Mouse (Mus musculus): ENCODE results near the gene Soat1. TPM values are rescaled to one million over a fixed set of nuclear protein-coding genes. Genes with fewer than 3 reads are reported as not detected.

Gene Soat1
- polyA plus RNA-seq, 2 experiments, result 19.1 to 23.1 TPM

DNA sequence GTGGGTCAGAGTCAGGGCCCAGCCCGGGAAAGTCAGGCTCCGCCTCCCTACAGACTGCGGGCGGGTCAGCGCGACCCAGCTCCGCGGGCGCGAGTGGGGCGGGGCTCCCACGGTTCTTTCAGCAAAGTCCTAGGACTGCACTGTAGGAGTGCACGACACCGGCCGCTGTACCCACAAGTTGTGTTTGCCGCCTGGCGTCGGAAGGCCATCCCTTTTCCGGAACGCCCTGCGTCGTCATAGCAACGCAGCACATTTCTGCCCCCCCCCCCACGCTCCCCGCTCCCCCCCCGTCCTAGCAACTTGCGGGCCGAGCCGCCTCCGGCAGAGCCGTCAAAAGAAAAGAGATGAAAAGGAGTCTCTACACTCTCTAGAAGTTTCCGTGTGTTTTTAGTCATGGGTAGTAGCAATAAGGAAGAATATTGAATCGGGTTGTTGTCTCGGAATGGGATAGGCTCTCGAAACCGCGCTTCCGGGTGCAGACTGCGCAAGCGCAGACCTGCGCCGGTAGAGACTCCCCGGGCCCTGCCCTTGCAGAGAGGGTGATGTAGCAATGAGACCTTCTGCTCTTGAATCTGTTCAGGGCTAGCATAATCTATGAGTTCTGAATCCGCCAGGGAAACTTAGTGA lies 53.3 kb downstream of the Soat1 start, which contains the start of gene Axdnd1:
Gene Axdnd1, minus strand, starts transcription at position 489 of the 627 bp plus-strand sequence.
- Histone ChIP-seq H3K27ac (replicated peaks; ENCODE audit: low read depth, low read length) (peak within 1 kb of the TSS; percentile 52; the same call in 1 of the 2 replicates), H3K9me3 (ENCODE audit: control insufficient read depth, low read length) (no peaks in the 10 kb centered on the region), H3K4me3 (replicated peaks; ENCODE audit: low read length) (peak within 1 kb of the TSS; percentile 60), H3K27me3 (ENCODE audit: control insufficient read depth, insufficient read depth, low read length) (no peaks in the 10 kb centered on the region), H3K4me2 (replicated peaks; ENCODE audit: low read depth, low read length, severe bottlenecking) (peak within 1 kb of the TSS; percentile 55), H3K36me3 (ENCODE audit: control insufficient read depth, insufficient read depth, low read length) (no peaks in the 10 kb centered on the region), H3K9ac (ENCODE audit: low read depth, low read length, severe bottlenecking) (peak within 1 kb of the TSS; percentile 51), H3K4me1 (ENCODE audit: control insufficient read depth, insufficient read depth, low read length) (no peaks in the 10 kb centered on the region)
- TF ChIP-seq POLR2A (IDR thresholded peaks at IDR 0.05; ENCODE audit: borderline replicate concordance, extremely low read depth, insufficient read depth, insufficient read length), result 0 out of 2 replicates have a peak, but pooled peaks have one; percentile 16
- ATAC-seq (ENCODE audit: low FRiP score, low read depth) (peak; percentile 93), DNase-seq (ENCODE audit: low spot score) (peak; percentile 86)
- WGBS, result under 1% methylated on average over 44 of the region's 44 CpGs

DNA sequence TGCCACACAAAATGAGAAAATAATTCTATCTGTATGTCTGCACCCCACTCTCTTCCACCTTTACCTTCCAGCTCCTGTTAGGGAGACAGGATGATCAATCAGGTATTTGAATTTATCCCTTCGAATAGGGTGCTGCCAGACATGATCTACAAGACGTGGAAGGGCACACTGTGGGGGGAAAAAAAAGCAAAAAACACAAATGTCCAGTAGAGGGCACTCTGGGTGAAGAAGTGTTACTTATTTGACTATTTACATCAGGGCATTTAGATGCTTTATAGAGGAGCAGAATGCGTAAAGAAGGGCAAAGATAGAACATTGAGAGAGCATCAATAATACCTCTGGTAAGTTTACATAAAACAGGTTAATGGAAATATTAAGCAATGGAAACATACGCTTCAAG lies 56.0 kb downstream of the Soat1 start:
- Histone ChIP-seq H3K36me3 (ENCODE audit: control insufficient read depth, insufficient read depth, low read length) (no peaks in the 10 kb centered on the region), H3K27ac (replicated peaks; ENCODE audit: low read depth, low read length) (no peak overlapping the region), H3K4me3 (replicated peaks; ENCODE audit: low read length) (no peak overlapping the region), H3K9ac (ENCODE audit: low read depth, low read length, severe bottlenecking) (no peak overlapping the region), H3K9me3 (ENCODE audit: control insufficient read depth, low read length) (no peaks in the 10 kb centered on the region), H3K4me1 (ENCODE audit: control insufficient read depth, insufficient read depth, low read length) (no peaks in the 10 kb centered on the region), H3K27me3 (ENCODE audit: control insufficient read depth, insufficient read depth, low read length) (no peaks in the 10 kb centered on the region), H3K4me2 (replicated peaks; ENCODE audit: low read depth, low read length, severe bottlenecking) (no peak overlapping the region)
- no peak for ATAC-seq (ENCODE audit: low FRiP score, low read depth)
- DNase-seq (ENCODE audit: low spot score), result no peak
- TF ChIP-seq POLR2A (IDR thresholded peaks at IDR 0.05; ENCODE audit: borderline replicate concordance, extremely low read depth, insufficient read depth, insufficient read length), result no peak
- 61% methylated on average over 4 of the region's 4 CpGs for WGBS

DNA sequence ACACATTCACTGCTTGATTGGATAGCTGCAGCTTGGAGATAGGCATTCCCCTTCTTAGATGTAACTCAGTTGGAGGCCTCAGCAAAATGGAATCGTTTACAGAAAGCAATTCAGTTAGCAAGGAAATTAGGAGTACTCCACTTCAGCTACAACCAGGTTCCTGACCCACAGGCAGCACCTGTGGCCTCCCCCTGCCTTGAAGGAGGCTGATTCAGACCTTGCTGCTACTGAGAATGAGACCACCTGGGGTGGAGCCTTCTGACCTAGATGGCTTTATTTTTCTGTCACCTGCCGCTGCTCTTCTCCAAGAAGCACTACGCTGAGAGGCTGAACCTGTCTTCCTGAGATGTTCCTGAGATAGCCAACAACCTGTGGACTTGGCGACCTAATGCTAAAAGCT lies 65.6 kb downstream of the Soat1 start:
- ATAC-seq (ENCODE audit: low FRiP score, low read depth) (no peak), DNase-seq (ENCODE audit: low spot score) (no peak)
- Histone ChIP-seq H3K36me3 (ENCODE audit: control insufficient read depth, insufficient read depth, low read length) (no peaks in the 10 kb centered on the region), H3K27ac (replicated peaks; ENCODE audit: low read depth, low read length) (no peak overlapping the region), H3K27me3 (ENCODE audit: control insufficient read depth, insufficient read depth, low read length) (no peaks in the 10 kb centered on the region), H3K4me2 (replicated peaks; ENCODE audit: low read depth, low read length, severe bottlenecking) (no peak overlapping the region), H3K4me1 (ENCODE audit: control insufficient read depth, insufficient read depth, low read length) (no peaks in the 10 kb centered on the region), H3K9me3 (ENCODE audit: control insufficient read depth, low read length) (no peaks in the 10 kb centered on the region), H3K4me3 (replicated peaks; ENCODE audit: low read length) (no peak overlapping the region), H3K9ac (ENCODE audit: low read depth, low read length, severe bottlenecking) (no peak overlapping the region)
- no peak for TF ChIP-seq POLR2A (IDR thresholded peaks at IDR 0.05; ENCODE audit: borderline replicate concordance, extremely low read depth, insufficient read depth, insufficient read length)
- 55% methylated on average over 4 of the region's 4 CpGs for WGBS

DNA sequence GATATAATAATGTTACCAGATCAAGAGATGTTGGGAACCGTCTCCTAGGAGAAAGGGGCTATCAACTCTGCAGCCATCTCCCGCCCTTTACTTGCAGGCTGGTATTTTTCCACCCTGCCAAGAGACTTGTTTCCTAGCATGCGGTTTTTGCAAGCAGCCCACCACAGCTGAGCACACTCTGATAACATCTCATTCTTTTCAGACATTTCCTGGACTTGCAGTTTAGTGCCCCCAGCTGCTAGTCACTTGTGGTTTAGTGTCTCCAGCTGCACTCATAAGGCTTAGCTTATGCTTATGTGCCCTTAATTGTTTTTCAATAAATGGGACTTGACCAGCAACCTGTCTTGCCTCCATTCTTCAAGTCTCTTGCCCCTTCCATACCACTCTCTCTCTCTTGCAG lies 66.1 kb downstream of the Soat1 start:
- no peak for DNase-seq (ENCODE audit: low spot score)
- Histone ChIP-seq H3K4me3 (replicated peaks; ENCODE audit: low read length) (no peak overlapping the region), H3K36me3 (ENCODE audit: control insufficient read depth, insufficient read depth, low read length) (no peaks in the 10 kb centered on the region), H3K9ac (ENCODE audit: low read depth, low read length, severe bottlenecking) (no peak overlapping the region), H3K27me3 (ENCODE audit: control insufficient read depth, insufficient read depth, low read length) (no peaks in the 10 kb centered on the region), H3K4me2 (replicated peaks; ENCODE audit: low read depth, low read length, severe bottlenecking) (no peak overlapping the region), H3K9me3 (ENCODE audit: control insufficient read depth, low read length) (no peaks in the 10 kb centered on the region), H3K27ac (replicated peaks; ENCODE audit: low read depth, low read length) (no peak overlapping the region), H3K4me1 (ENCODE audit: control insufficient read depth, insufficient read depth, low read length) (no peaks in the 10 kb centered on the region)
- no peak for TF ChIP-seq POLR2A (IDR thresholded peaks at IDR 0.05; ENCODE audit: borderline replicate concordance, extremely low read depth, insufficient read depth, insufficient read length)
- WGBS, result 53% methylated on average over 3 of the region's 3 CpGs
- ATAC-seq (ENCODE audit: low FRiP score, low read depth), result no peak

DNA sequence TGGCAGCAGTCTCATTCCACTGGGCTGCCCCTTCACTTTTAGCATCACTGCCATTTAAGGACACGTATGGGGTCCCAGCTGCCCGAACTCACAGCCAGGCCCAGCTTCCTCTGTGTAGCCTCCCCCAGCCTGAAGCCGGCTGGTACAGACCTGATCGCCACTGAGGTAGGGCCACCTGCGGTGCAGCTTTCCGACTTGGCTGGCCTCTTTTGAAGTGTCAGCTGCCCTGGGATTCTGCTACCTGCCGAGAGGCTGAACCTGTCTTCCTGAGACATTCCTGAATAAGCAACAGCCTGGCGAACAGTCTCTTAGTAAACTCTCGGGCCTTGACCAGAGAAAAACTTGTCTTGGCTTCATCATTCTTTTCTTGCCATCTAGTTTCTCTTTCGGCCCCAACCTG lies 70.9 kb downstream of the Soat1 start:
- ATAC-seq (ENCODE audit: low FRiP score, low read depth) (no peak), DNase-seq (ENCODE audit: low spot score) (no peak)
- Histone ChIP-seq H3K36me3 (ENCODE audit: control insufficient read depth, insufficient read depth, low read length) (no peaks in the 10 kb centered on the region), H3K9ac (ENCODE audit: low read depth, low read length, severe bottlenecking) (no peak overlapping the region), H3K4me2 (replicated peaks; ENCODE audit: low read depth, low read length, severe bottlenecking) (no peak overlapping the region), H3K27me3 (ENCODE audit: control insufficient read depth, insufficient read depth, low read length) (no peaks in the 10 kb centered on the region), H3K4me3 (replicated peaks; ENCODE audit: low read length) (no peak overlapping the region), H3K27ac (replicated peaks; ENCODE audit: low read depth, low read length) (no peak overlapping the region), H3K4me1 (ENCODE audit: control insufficient read depth, insufficient read depth, low read length) (no peaks in the 10 kb centered on the region), H3K9me3 (ENCODE audit: control insufficient read depth, low read length) (no peaks in the 10 kb centered on the region)
- WGBS, result 41% methylated on average over 10 of the region's 10 CpGs
- no peak for TF ChIP-seq POLR2A (IDR thresholded peaks at IDR 0.05; ENCODE audit: borderline replicate concordance, extremely low read depth, insufficient read depth, insufficient read length)

Data from limb, embryonic 14.5 days (tissue).